Mouse (Mus musculus): ENCODE results near the gene Itgal. TPM values are rescaled to one million over a fixed set of nuclear protein-coding genes. Genes with fewer than 3 reads are reported as not detected.

Itgal gene
- polyA plus RNA-seq, 1 experiment: 0.81 TPM

GRCm38 (mm10) chr7:127273925-127274789 lies 21.9 kb upstream of the Itgal start, which contains the start of gene Sephs2:
Gene Sephs2 (minus strand): TSS chr7:127274055.
- no peaks in the 10 kb centered on the region for H3K9me3 ChIP-seq (replicated peaks; ENCODE audit: control insufficient read depth, insufficient read depth, low read length, poor library complexity, severe bottlenecking)
- H3K4me1 ChIP-seq (ENCODE audit: control insufficient read depth, insufficient read depth, low read length): no peaks in the 10 kb centered on the region
- peaks cover 10% of the 10 kb centered on the region for H3K36me3 ChIP-seq (ENCODE audit: control insufficient read depth, insufficient read depth, low read length, poor library complexity, severe bottlenecking)
- peak within 1 kb of the TSS; percentile 84 for H3K4me3 ChIP-seq (ENCODE audit: low read depth, low read length)
- TF ChIP-seq POLR2A (IDR thresholded peaks at IDR 0.05; ENCODE audit: insufficient read depth, low read length) (peak; percentile 93), CTCF (IDR thresholded peaks at IDR 0.05; ENCODE audit: low read depth, low read length) (no peak), EP300 (IDR thresholded peaks at IDR 0.05; ENCODE audit: insufficient read depth, low read depth, low read length) (peak; percentile 24; the same call in 1 of the 2 replicates)
- peak within 1 kb of the TSS; percentile 11; the same call in 1 of the 2 replicates for H3K27ac ChIP-seq (ENCODE audit: insufficient read depth, low read length)
- no peaks in the 10 kb centered on the region for H3K27me3 ChIP-seq (ENCODE audit: control insufficient read depth, insufficient read depth, low read length, poor library complexity, severe bottlenecking)
- peak within 1 kb of the TSS; percentile 97 for H3K9ac ChIP-seq (ENCODE audit: low read depth, poor library complexity, severe bottlenecking)

GRCm38 (mm10) chr7:127276519-127276961 lies 19.5 kb upstream of the Itgal start:
- Histone ChIP-seq H3K27me3 (ENCODE audit: control insufficient read depth, insufficient read depth, low read length, poor library complexity, severe bottlenecking) (no peaks in the 10 kb centered on the region), H3K9me3 (replicated peaks; ENCODE audit: control insufficient read depth, insufficient read depth, low read length, poor library complexity, severe bottlenecking) (no peaks in the 10 kb centered on the region), H3K4me3 (ENCODE audit: low read depth, low read length) (no peak overlapping the region), H3K27ac (ENCODE audit: insufficient read depth, low read length) (no peak overlapping the region), H3K36me3 (ENCODE audit: control insufficient read depth, insufficient read depth, low read length, poor library complexity, severe bottlenecking) (peaks cover 2% of the 10 kb centered on the region), H3K9ac (ENCODE audit: low read depth, poor library complexity, severe bottlenecking) (no peak overlapping the region), H3K4me1 (ENCODE audit: control insufficient read depth, insufficient read depth, low read length) (no peaks in the 10 kb centered on the region)
- TF ChIP-seq EP300 (IDR thresholded peaks at IDR 0.05; ENCODE audit: insufficient read depth, low read depth, low read length) (no peak), POLR2A (IDR thresholded peaks at IDR 0.05; ENCODE audit: insufficient read depth, low read length) (no peak), CTCF (IDR thresholded peaks at IDR 0.05; ENCODE audit: low read depth, low read length) (no peak)

GRCm38 (mm10) chr7:127278311-127278710 lies 17.7 kb upstream of the Itgal start:
- Histone ChIP-seq H3K4me3 (ENCODE audit: low read depth, low read length) (no peak overlapping the region), H3K36me3 (ENCODE audit: control insufficient read depth, insufficient read depth, low read length, poor library complexity, severe bottlenecking) (no peaks in the 10 kb centered on the region), H3K27me3 (ENCODE audit: control insufficient read depth, insufficient read depth, low read length, poor library complexity, severe bottlenecking) (no peaks in the 10 kb centered on the region), H3K9ac (ENCODE audit: low read depth, poor library complexity, severe bottlenecking) (no peak overlapping the region), H3K27ac (ENCODE audit: insufficient read depth, low read length) (no peak overlapping the region), H3K4me1 (ENCODE audit: control insufficient read depth, insufficient read depth, low read length) (no peaks in the 10 kb centered on the region), H3K9me3 (replicated peaks; ENCODE audit: control insufficient read depth, insufficient read depth, low read length, poor library complexity, severe bottlenecking) (no peaks in the 10 kb centered on the region)
- TF ChIP-seq EP300 (IDR thresholded peaks at IDR 0.05; ENCODE audit: insufficient read depth, low read depth, low read length) (no peak), CTCF (IDR thresholded peaks at IDR 0.05; ENCODE audit: low read depth, low read length) (peak; percentile 87), POLR2A (IDR thresholded peaks at IDR 0.05; ENCODE audit: insufficient read depth, low read length) (no peak)

- Histone ChIP-seq H3K4me3 (ENCODE audit: low read depth, low read length) (no peak overlapping the region), H3K27ac (ENCODE audit: insufficient read depth, low read length) (no peak overlapping the region), H3K27me3 (ENCODE audit: control insufficient read depth, insufficient read depth, low read length, poor library complexity, severe bottlenecking) (no peaks in the 10 kb centered on the region), H3K9me3 (replicated peaks; ENCODE audit: control insufficient read depth, insufficient read depth, low read length, poor library complexity, severe bottlenecking) (no peaks in the 10 kb centered on the region), H3K4me1 (ENCODE audit: control insufficient read depth, insufficient read depth, low read length) (no peaks in the 10 kb centered on the region), H3K36me3 (ENCODE audit: control insufficient read depth, insufficient read depth, low read length, poor library complexity, severe bottlenecking) (no peaks in the 10 kb centered on the region), H3K9ac (ENCODE audit: low read depth, poor library complexity, severe bottlenecking) (no peak overlapping the region)
- no peak for TF ChIP-seq CTCF (IDR thresholded peaks at IDR 0.05; ENCODE audit: low read depth, low read length)
- TF ChIP-seq EP300 (IDR thresholded peaks at IDR 0.05; ENCODE audit: insufficient read depth, low read depth, low read length): no peak
- TF ChIP-seq POLR2A (IDR thresholded peaks at IDR 0.05; ENCODE audit: insufficient read depth, low read length): no peak
Measured at GRCm38 (mm10) chr7:127280092-127280491, 16.0 kb upstream of the Itgal start.

- TF ChIP-seq CTCF (IDR thresholded peaks at IDR 0.05; ENCODE audit: low read depth, low read length) (no peak), POLR2A (IDR thresholded peaks at IDR 0.05; ENCODE audit: insufficient read depth, low read length) (no peak), EP300 (IDR thresholded peaks at IDR 0.05; ENCODE audit: insufficient read depth, low read depth, low read length) (no peak)
- no peaks in the 10 kb centered on the region for H3K4me1 ChIP-seq (ENCODE audit: control insufficient read depth, insufficient read depth, low read length)
Measured at GRCm38 (mm10) chr7:127281114-127281513, 14.9 kb upstream of the Itgal start.

DNA sequence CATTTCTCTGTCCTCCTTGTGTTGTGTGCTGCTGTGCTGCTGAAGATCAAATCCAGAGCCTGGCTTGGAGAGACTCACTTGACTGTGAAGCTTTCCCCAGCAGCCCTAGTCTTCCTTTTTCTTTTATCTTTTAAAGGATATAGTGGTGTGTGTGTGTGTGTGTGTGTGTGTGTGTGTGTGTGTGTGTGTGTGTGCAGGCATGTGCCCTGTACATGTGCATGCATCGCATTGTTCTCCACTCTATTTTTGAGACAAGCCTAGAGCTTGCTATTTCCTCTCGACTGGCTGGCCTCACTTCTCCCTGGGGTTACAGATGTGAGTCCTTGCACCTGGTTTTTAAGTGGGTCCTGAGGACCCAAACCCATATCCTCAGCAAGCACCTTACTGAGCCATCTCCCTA lies 13.9 kb upstream of the Itgal start:
- H3K4me3 ChIP-seq (ENCODE audit: low read depth, low read length): no peak overlapping the region
- no peaks in the 10 kb centered on the region for H3K27me3 ChIP-seq (ENCODE audit: control insufficient read depth, insufficient read depth, low read length, poor library complexity, severe bottlenecking)
- H3K4me1 ChIP-seq (ENCODE audit: control insufficient read depth, insufficient read depth, low read length): no peaks in the 10 kb centered on the region
- no peak overlapping the region for H3K27ac ChIP-seq (ENCODE audit: insufficient read depth, low read length)
- H3K36me3 ChIP-seq (ENCODE audit: control insufficient read depth, insufficient read depth, low read length, poor library complexity, severe bottlenecking): no peaks in the 10 kb centered on the region
- no peak overlapping the region for H3K9ac ChIP-seq (ENCODE audit: low read depth, poor library complexity, severe bottlenecking)
- no peaks in the 10 kb centered on the region for H3K9me3 ChIP-seq (replicated peaks; ENCODE audit: control insufficient read depth, insufficient read depth, low read length, poor library complexity, severe bottlenecking)
- TF ChIP-seq EP300 (IDR thresholded peaks at IDR 0.05; ENCODE audit: insufficient read depth, low read depth, low read length) (no peak), POLR2A (IDR thresholded peaks at IDR 0.05; ENCODE audit: insufficient read depth, low read length) (no peak), CTCF (IDR thresholded peaks at IDR 0.05; ENCODE audit: low read depth, low read length) (no peak)

More at GRCm38 (mm10) chr7:127281114-127281513, 14.9 kb upstream of the Itgal start:
- no peaks in the 10 kb centered on the region for H3K27me3 ChIP-seq (ENCODE audit: control insufficient read depth, insufficient read depth, low read length, poor library complexity, severe bottlenecking)
- no peaks in the 10 kb centered on the region for H3K9me3 ChIP-seq (replicated peaks; ENCODE audit: control insufficient read depth, insufficient read depth, low read length, poor library complexity, severe bottlenecking)
- no peak overlapping the region for H3K4me3 ChIP-seq (ENCODE audit: low read depth, low read length)
- no peak overlapping the region for H3K27ac ChIP-seq (ENCODE audit: insufficient read depth, low read length)
- H3K36me3 ChIP-seq (ENCODE audit: control insufficient read depth, insufficient read depth, low read length, poor library complexity, severe bottlenecking): no peaks in the 10 kb centered on the region
- no peak overlapping the region for H3K9ac ChIP-seq (ENCODE audit: low read depth, poor library complexity, severe bottlenecking)

All from ES-Bruce4 (cell line).